Mouse (Mus musculus): ENCODE results near the gene Castor1.

- TF ChIP-seq CTCF (IDR thresholded peaks at IDR 0.05; ENCODE audit: extremely low read depth, insufficient read depth, low read length), result no peak
- TF ChIP-seq POLR2A (IDR thresholded peaks at IDR 0.05; ENCODE audit: extremely low read depth, insufficient read depth, low read length), result no peak
Measured at GRCm38 (mm10) chr11:4257756-4258155, 39.7 kb downstream of the Castor1 start.
